Mouse (Mus musculus) small intestine, adult 2 months (tissue): Measurements from ENCODE around the gene C77080. TPM values are rescaled to one million over a fixed set of nuclear protein-coding genes. Genes with fewer than 3 reads are reported as not detected.

ENCODE experiments used
- H3K27ac ChIP-seq: fragments of 200-500 bp; 2 replicates; pipeline ENCODE4 v1.5.1; 2012; ENCODE audit warnings: low read depth, low read length, control low read depth, inconsistent platforms; ENCODE audit not compliant: insufficient read depth
- H3K27me3 ChIP-seq: fragments of 200-500 bp; 2 replicates; pipeline ENCODE4 v1.6.1; 2012; ENCODE audit warnings: mild to moderate bottlenecking, moderate library complexity, low read length, inconsistent platforms; ENCODE audit not compliant: control insufficient read depth, insufficient read depth
- H3K36me3 ChIP-seq: fragments of 200-500 bp; 2 replicates; pipeline ENCODE4 v1.6.1; 2012; ENCODE audit warnings: mild to moderate bottlenecking, low read length, control low read depth, inconsistent platforms; ENCODE audit not compliant: control insufficient read depth, insufficient read depth
- H3K4me1 ChIP-seq: fragments of 200-500 bp; 2 replicates; pipeline ENCODE4 v1.6.1; 2012; ENCODE audit warnings: low read length, inconsistent platforms, mixed read lengths; ENCODE audit not compliant: control insufficient read depth, insufficient read depth, insufficient read length
- H3K4me3 ChIP-seq: fragments of 200-500 bp; 2 replicates; pipeline ENCODE4 v1.5.1; 2012; ENCODE audit warnings: low read depth, mild to moderate bottlenecking, control low read depth, inconsistent platforms, low read length, moderate library complexity
- CTCF ChIP-seq: fragments of 200-500 bp; IDR thresholded peaks from 2 replicates; pipeline ENCODE4 v1.5.1; 2012; ENCODE audit warnings: low read depth, mild to moderate bottlenecking, control low read depth, inconsistent platforms, low read length, moderate library complexity, mixed read lengths; ENCODE audit not compliant: insufficient replicate concordance, insufficient read length; ENCODE audit errors: extremely low read depth
- POLR2A ChIP-seq: fragments of 200-500 bp; IDR thresholded peaks from 2 replicates; pipeline ENCODE4 v1.6.1; 2012; ENCODE audit warnings: low read depth, mild to moderate bottlenecking, control low read depth, inconsistent platforms, low read length, moderate library complexity
- WGBS: fragments of 180-500 bp; shearing (Covaris S2); methylation state at CpG from one replicate; pipeline ENCODE4 v1.1.7; 2018; 5-methylcytosine and 5-hydroxymethylcytosine counted together
- polyA plus RNA-seq: library from polyadenylated mRNA; depleted of rRNA; stranded (reverse); fragments of >200 nt; gene quantifications from 2 replicates; pipeline ENCODE4 v1.2.3, GENCODE M21; 2012

C77080 gene
- polyA plus RNA-seq, 1 experiment: 267 TPM

GRCm38 (mm10) chr4:129256450-129257380, 4.5 kb downstream of the C77080 start:
- H3K4me3 ChIP-seq: no peak overlapping the region
- TF ChIP-seq POLR2A: no peak
- no peak for TF ChIP-seq CTCF
- no peaks in the 10 kb centered on the region for H3K27me3 ChIP-seq
- H3K4me1 ChIP-seq: peaks cover 17% of the 10 kb centered on the region
- H3K36me3 ChIP-seq: no peaks in the 10 kb centered on the region
- H3K27ac ChIP-seq: peak overlapping the region; percentile 9
- 15% methylated on average over 8 of the region's 8 CpGs for WGBS

- H3K27ac ChIP-seq: no peak overlapping the region
- no peaks in the 10 kb centered on the region for H3K36me3 ChIP-seq
- no peaks in the 10 kb centered on the region for H3K27me3 ChIP-seq
- H3K4me1 ChIP-seq: peaks cover 24% of the 10 kb centered on the region
- H3K4me3 ChIP-seq: no peak overlapping the region
- TF ChIP-seq POLR2A (no peak), CTCF (no peak)
- WGBS: 93% methylated on average over 3 of the region's 3 CpGs
Observed at GRCm38 (mm10) chr4:129254571-129254970, 6.6 kb downstream of the C77080 start.

GRCm38 (mm10) chr4:129252492-129252891, 8.7 kb downstream of the C77080 start:
- peak overlapping the region; percentile 100; the same call in 1 of the 2 replicates for H3K27ac ChIP-seq
- H3K36me3 ChIP-seq: no peaks in the 10 kb centered on the region
- WGBS: 91% methylated on average over 2 of the region's 2 CpGs
- no peaks in the 10 kb centered on the region for H3K27me3 ChIP-seq
- TF ChIP-seq POLR2A (no peak), CTCF (no peak)
- H3K4me1 ChIP-seq: peaks cover 28% of the 10 kb centered on the region
- no peak overlapping the region for H3K4me3 ChIP-seq

- no peaks in the 10 kb centered on the region for H3K36me3 ChIP-seq
- TF ChIP-seq POLR2A (no peak; the same call in 1 of the 2 replicates), CTCF (no peak)
- H3K4me3 ChIP-seq: peak overlapping the region; percentile 46
- H3K27ac ChIP-seq: peak overlapping the region; percentile 100
- H3K27me3 ChIP-seq: no peaks in the 10 kb centered on the region
- 15% methylated on average over 15 of the region's 15 CpGs for WGBS
- peaks cover 24% of the 10 kb centered on the region for H3K4me1 ChIP-seq
Observed at GRCm38 (mm10) chr4:129251482-129252125, 9.6 kb downstream of the C77080 start.

GRCm38 (mm10) chr4:129250759-129251481, 10.3 kb downstream of the C77080 start:
- H3K4me1 ChIP-seq: peaks cover 18% of the 10 kb centered on the region; the same call in 1 of the 2 replicates
- H3K4me3 ChIP-seq: peak overlapping the region; percentile 46

GRCm38 (mm10) chr4:129249288-129249687, 11.9 kb downstream of the C77080 start:
- 69% methylated on average over 7 of the region's 7 CpGs for WGBS

More at GRCm38 (mm10) chr4:129250759-129251481, 10.3 kb downstream of the C77080 start:
- Histone ChIP-seq H3K36me3 (no peaks in the 10 kb centered on the region), H3K27ac (peak overlapping the region; percentile 100), H3K27me3 (no peaks in the 10 kb centered on the region)
- 23% methylated on average over 15 of the region's 15 CpGs for WGBS
- peak; percentile 89 for TF ChIP-seq POLR2A
- no peak for TF ChIP-seq CTCF

More at GRCm38 (mm10) chr4:129249288-129249687, 11.9 kb downstream of the C77080 start:
- Histone ChIP-seq H3K4me1 (peaks cover 25% of the 10 kb centered on the region; the same call in 1 of the 2 replicates), H3K36me3 (no peaks in the 10 kb centered on the region), H3K27ac (peak overlapping the region; percentile 91), H3K27me3 (no peaks in the 10 kb centered on the region), H3K4me3 (peak overlapping the region; percentile 27)
- TF ChIP-seq POLR2A (no peak), CTCF (no peak)
